In genomic region chr16:95864646-95865045, GRCm38 (mm10) we compare ENCODE assay signal across 20 mouse cellular contexts.
DNase-seq lines count a peak whose midpoint lies in the region; ATAC-seq and TF ChIP-seq lines count a peak whose summit lies in the region.
"Had no signal": no experiment of that assay in that cellular context is flagged by ENCODE, and none has a peak within 500 bp of the region (broad histone marks: within the 10 kb centered on the region; RNA-seq: fewer than 3 reads in every experiment).

No protein-coding gene starts in this region.

- no peak overlapping the region for H3K4me3 ChIP-seq in gastrocnemius, adult 2 months
- H3K4me3 ChIP-seq in heart, embryonic 15.5 days: no peak overlapping the region
- no peak overlapping the region for H3K4me3 ChIP-seq in lung, embryonic 14.5 days (ENCODE audit: low read depth, low read length)
- H3K4me3 ChIP-seq in limb, embryonic 12.5 days (replicated peaks): no peak overlapping the region
- H3K4me3 ChIP-seq: forebrain, embryonic 10.5 days; hindbrain, embryonic 15.5 days; kidney, embryonic 15.5 days; left cerebral cortex, adult 2 months; midbrain, embryonic 12.5 days had no signal

- H3K27ac ChIP-seq in gastrocnemius, adult 2 months: peak overlapping the region; percentile 70
- H3K27ac ChIP-seq in heart, embryonic 15.5 days: 0 out of 2 replicates have a peak overlapping the region, but pooled peaks have one; percentile 77
- no peak overlapping the region for H3K27ac ChIP-seq in lung, embryonic 14.5 days (ENCODE audit: low read depth)
- 0 out of 2 replicates have a peak overlapping the region, but pooled peaks have one; percentile 13 for H3K27ac ChIP-seq in limb, embryonic 12.5 days
- H3K27ac ChIP-seq: forebrain, embryonic 10.5 days; hindbrain, embryonic 15.5 days; kidney, embryonic 15.5 days; left cerebral cortex, adult 2 months; midbrain, embryonic 12.5 days; stomach, postnatal 0 days had no signal

- H3K27me3 ChIP-seq in heart, embryonic 15.5 days: no peaks in the 10 kb centered on the region
- H3K27me3 ChIP-seq in lung, embryonic 14.5 days (ENCODE audit: insufficient read depth, low read length): no peaks in the 10 kb centered on the region
- 0 out of 2 replicates have a peak, but pooled peaks cover 4% of the 10 kb centered on the region for H3K27me3 ChIP-seq in limb, embryonic 12.5 days
- H3K27me3 ChIP-seq: hindbrain, embryonic 15.5 days; kidney, embryonic 15.5 days; midbrain, embryonic 12.5 days had no signal

- TF ChIP-seq CTCF in gastrocnemius, adult 2 months (IDR thresholded peaks at IDR 0.05): no peak
- no peak for TF ChIP-seq CTCF in lung, embryonic 14.5 days (IDR thresholded peaks at IDR 0.05; ENCODE audit: low read depth)

- peak; percentile 29 for DNase-seq in gastrocnemius, adult 2 months
- DNase-seq in gastrocnemius, adult 8-10 months (ENCODE audit: low spot score in 2 of 2): no peak
- no peak for DNase-seq in heart, adult 8-10 months (ENCODE audit: low spot score)
- no peak for DNase-seq in lung, embryonic 14.5 days
- DNase-seq in lung, postnatal 10 days: no peak
- DNase-seq in left cerebral cortex, postnatal 4 days: no peak
- DNase-seq: adrenal gland, adult 8-10 months; cerebellum, postnatal 14 days; forebrain, postnatal 0 days; lung, adult 18-20 months had no signal

- intact Hi-C loops in gastrocnemius, adult 2 months (cut with DNase I): no loop called here
- intact Hi-C loops in left cerebral cortex, postnatal 4 days (cut with DNase I): no loop called here

- whole genome bisulfite sequencing in heart, embryonic 15.5 days: 76% methylated on average over 4 of the region's 4 CpGs
- WGBS in lung, embryonic 14.5 days: 84% methylated on average over 4 of the region's 4 CpGs
- WGBS in limb, embryonic 12.5 days: 76% methylated on average over 4 of the region's 4 CpGs

- H3K9ac ChIP-seq in heart, embryonic 15.5 days: no peak overlapping the region
- 0 out of 2 replicates have a peak overlapping the region, but pooled peaks have one; percentile 1 for H3K9ac ChIP-seq in lung, embryonic 14.5 days
- no peak overlapping the region for H3K9ac ChIP-seq in limb, embryonic 12.5 days (replicated peaks)
- H3K9ac ChIP-seq: forebrain, postnatal 0 days; hindbrain, embryonic 15.5 days; kidney, embryonic 15.5 days; midbrain, embryonic 12.5 days had no signal

- H3K4me2 ChIP-seq in heart, embryonic 15.5 days: no peak overlapping the region
- H3K4me2 ChIP-seq in lung, embryonic 14.5 days: no peak overlapping the region
- no peak overlapping the region for H3K4me2 ChIP-seq in limb, embryonic 12.5 days
- H3K4me2 ChIP-seq: hindbrain, embryonic 15.5 days; kidney, embryonic 15.5 days; liver, embryonic 11.5 days; midbrain, embryonic 12.5 days had no signal

- H3K9me3 ChIP-seq in heart, embryonic 15.5 days (replicated peaks): no peaks in the 10 kb centered on the region
- H3K9me3 ChIP-seq in lung, embryonic 14.5 days (ENCODE audit: low read depth, low read length): no peaks in the 10 kb centered on the region
- no peaks in the 10 kb centered on the region for H3K9me3 ChIP-seq in limb, embryonic 12.5 days
- H3K9me3 ChIP-seq: forebrain, embryonic 10.5 days; hindbrain, embryonic 15.5 days; kidney, embryonic 15.5 days; midbrain, embryonic 12.5 days had no signal

- peaks cover 35% of the 10 kb centered on the region for H3K4me1 ChIP-seq in heart, embryonic 15.5 days (replicated peaks)
- peaks cover 14% of the 10 kb centered on the region; the same call in 1 of the 2 replicates for H3K4me1 ChIP-seq in lung, embryonic 14.5 days (ENCODE audit: insufficient read depth)
- peaks cover 28% of the 10 kb centered on the region for H3K4me1 ChIP-seq in limb, embryonic 12.5 days (replicated peaks)
- H3K4me1 ChIP-seq: forebrain, embryonic 10.5 days; hindbrain, embryonic 15.5 days; midbrain, embryonic 12.5 days had no signal

- ATAC-seq in heart, embryonic 15.5 days (replicated peaks; ENCODE audit: insufficient number of reproducible peaks, insufficient read depth, low FRiP score, low read depth): no peak
- ATAC-seq in lung, embryonic 14.5 days (ENCODE audit: insufficient read depth): no peak
- ATAC-seq in limb, embryonic 12.5 days (ENCODE audit: insufficient number of reproducible peaks, insufficient read depth, low FRiP score, low TSS enrichment, low read depth): no peak
- ATAC-seq: activated CD4-positive, CD25-positive, alpha-beta regulatory T cell, adult 4 months; forebrain, postnatal 0 days had no signal

- no peaks in the 10 kb centered on the region for H3K36me3 ChIP-seq in heart, embryonic 15.5 days
- no peaks in the 10 kb centered on the region for H3K36me3 ChIP-seq in lung, embryonic 14.5 days (ENCODE audit: insufficient read depth)
- no peaks in the 10 kb centered on the region for H3K36me3 ChIP-seq in limb, embryonic 12.5 days
- H3K36me3 ChIP-seq: forebrain, embryonic 10.5 days; hindbrain, embryonic 15.5 days; kidney, embryonic 15.5 days; midbrain, embryonic 12.5 days had no signal
